In genomic region chr14:28870983-28871382, GRCm38 (mm10) we compare ENCODE assay signal across 29 mouse cellular contexts.
DNase-seq lines count a peak whose midpoint lies in the region; ATAC-seq lines count a peak whose summit lies in the region.
"Had no signal": no experiment of that assay in that cellular context is flagged by ENCODE, and none has a peak within 500 bp of the region (broad histone marks: within the 10 kb centered on the region; RNA-seq: fewer than 3 reads in every experiment).

No protein-coding gene starts in this region.

- no peak overlapping the region for H3K4me3 ChIP-seq in neural tube, embryonic 15.5 days (replicated peaks)
- no peak overlapping the region for H3K4me3 ChIP-seq in hindbrain, embryonic 11.5 days (ENCODE audit: low read depth, low read length)
- H3K4me3 ChIP-seq in hindbrain, embryonic 16.5 days (ENCODE audit: low read length), result no peak overlapping the region
- H3K4me3 ChIP-seq: forebrain, embryonic 13.5 days; heart, embryonic 10.5 days; heart, embryonic 15.5 days; limb, embryonic 13.5 days; megakaryocyte, embryonic 14.5 days had no signal

- H3K9ac ChIP-seq in neural tube, embryonic 15.5 days (replicated peaks), result no peak overlapping the region
- H3K9ac ChIP-seq in hindbrain, embryonic 11.5 days (ENCODE audit: low read depth, low read length), result no peak overlapping the region
- H3K9ac ChIP-seq in hindbrain, embryonic 16.5 days (ENCODE audit: low read depth, low read length), result no peak overlapping the region
- H3K9ac ChIP-seq: forebrain, embryonic 13.5 days; heart, embryonic 15.5 days; limb, embryonic 13.5 days had no signal

- no peaks in the 10 kb centered on the region for H3K4me1 ChIP-seq in neural tube, embryonic 15.5 days
- no peaks in the 10 kb centered on the region; the same call in 1 of the 2 replicates for H3K4me1 ChIP-seq in hindbrain, embryonic 11.5 days (replicated peaks; ENCODE audit: control insufficient read depth, insufficient read depth, low read length)
- H3K4me1 ChIP-seq in hindbrain, embryonic 16.5 days (ENCODE audit: control insufficient read depth, insufficient read depth, low read depth, low read length), result no peaks in the 10 kb centered on the region
- H3K4me1 ChIP-seq: forebrain, embryonic 13.5 days; heart, embryonic 10.5 days; heart, embryonic 15.5 days; limb, embryonic 13.5 days; megakaryocyte, embryonic 14.5 days had no signal

- ATAC-seq in neural tube, embryonic 15.5 days (ENCODE audit: low FRiP score), result no peak
- peak; percentile 96 for ATAC-seq in hindbrain, embryonic 11.5 days (ENCODE audit: low FRiP score)
- peak; percentile 76; the same call in 1 of the 2 replicates for ATAC-seq in hindbrain, embryonic 16.5 days
- ATAC-seq: CD4-positive, CD25-positive, alpha-beta regulatory T cell, adult 4 months; forebrain, embryonic 13.5 days; inflammation-experienced regulatory T-cells, adult 6 months had no signal

- H3K27ac ChIP-seq in neural tube, embryonic 15.5 days (replicated peaks), result no peak overlapping the region
- no peak overlapping the region for H3K27ac ChIP-seq in hindbrain, embryonic 11.5 days (ENCODE audit: low read depth, low read length)
- no peak overlapping the region for H3K27ac ChIP-seq in hindbrain, embryonic 16.5 days (ENCODE audit: low read depth, low read length)
- H3K27ac ChIP-seq: forebrain, embryonic 13.5 days; heart, embryonic 10.5 days; heart, embryonic 15.5 days; limb, embryonic 13.5 days had no signal

- no peak overlapping the region for H3K4me2 ChIP-seq in neural tube, embryonic 15.5 days
- H3K4me2 ChIP-seq in hindbrain, embryonic 11.5 days (replicated peaks; ENCODE audit: low read depth, low read length), result no peak overlapping the region
- H3K4me2 ChIP-seq in hindbrain, embryonic 16.5 days (ENCODE audit: low read length), result no peak overlapping the region
- H3K4me2 ChIP-seq: forebrain, embryonic 13.5 days; heart, embryonic 15.5 days; limb, embryonic 13.5 days; liver, embryonic 11.5 days had no signal

- peak; percentile 34 for DNase-seq in neural tube, embryonic 10.5 days (ENCODE audit: extremely low spot score, low spot score)
- DNase-seq in hindbrain, embryonic 11.5 days (ENCODE audit: low spot score), result peak; percentile 68
- no peak for DNase-seq in lung, adult 18-20 months
- no peak for DNase-seq in adrenal gland, adult 18-20 months (ENCODE audit: low spot score in 2 of 2)
- no peak for DNase-seq in layer of hippocampus, postnatal 14 days (ENCODE audit: low spot score in 2 of 2)
- DNase-seq: adrenal gland, postnatal 36 days; cerebellum, adult 8-10 months; cerebellum, postnatal 25 days; gastrocnemius, postnatal 14 days; heart, postnatal 36 days; kidney, adult 11 months; kidney, postnatal 14 days; layer of hippocampus, adult 9-11 months; lung, postnatal 36 days; midbrain, embryonic 14.5 days; retina, postnatal 1 day; right cerebral cortex, postnatal 4 days; thymus, adult 2 months; thymus, postnatal 36 days had no signal

- WGBS in neural tube, embryonic 15.5 days, result 20% methylated on average over 6 of the region's 6 CpGs
- WGBS in hindbrain, embryonic 11.5 days, result 50% methylated on average over 6 of the region's 6 CpGs
- WGBS in hindbrain, embryonic 16.5 days, result 50% methylated on average over 6 of the region's 6 CpGs

- H3K27me3 ChIP-seq in neural tube, embryonic 15.5 days (replicated peaks), result no peaks in the 10 kb centered on the region
- no peaks in the 10 kb centered on the region for H3K27me3 ChIP-seq in hindbrain, embryonic 11.5 days (ENCODE audit: control insufficient read depth, insufficient read depth, low read length)
- H3K27me3 ChIP-seq in hindbrain, embryonic 16.5 days (replicated peaks; ENCODE audit: control insufficient read depth, insufficient read depth, low read length), result no peaks in the 10 kb centered on the region
- H3K27me3 ChIP-seq: forebrain, embryonic 13.5 days; heart, embryonic 15.5 days; limb, embryonic 13.5 days; megakaryocyte, embryonic 14.5 days had no signal

- no peaks in the 10 kb centered on the region for H3K9me3 ChIP-seq in neural tube, embryonic 15.5 days (replicated peaks)
- H3K9me3 ChIP-seq in hindbrain, embryonic 11.5 days (ENCODE audit: control insufficient read depth, low read length), result no peaks in the 10 kb centered on the region
- H3K9me3 ChIP-seq in hindbrain, embryonic 16.5 days (ENCODE audit: control insufficient read depth, low read length), result no peaks in the 10 kb centered on the region
- H3K9me3 ChIP-seq: forebrain, embryonic 13.5 days; heart, embryonic 10.5 days; heart, embryonic 15.5 days; limb, embryonic 13.5 days had no signal

- no peaks in the 10 kb centered on the region for H3K36me3 ChIP-seq in neural tube, embryonic 15.5 days
- H3K36me3 ChIP-seq in hindbrain, embryonic 11.5 days (ENCODE audit: control insufficient read depth, insufficient read depth, low read length), result no peaks in the 10 kb centered on the region
- H3K36me3 ChIP-seq in hindbrain, embryonic 16.5 days (ENCODE audit: control insufficient read depth, insufficient read depth, low read length), result no peaks in the 10 kb centered on the region
- H3K36me3 ChIP-seq: heart, embryonic 10.5 days; heart, embryonic 15.5 days; limb, embryonic 13.5 days had no signal

Comparison
In these comparisons a context has a peak if more than half of its experiments do, and no peak if none do; other contexts are left out.
1. DNase-seq: peak in neural tube, embryonic 10.5 days (single experiment) and hindbrain, embryonic 11.5 days (single experiment); none in lung, adult 18-20 months (0 of 2), adrenal gland, adult 18-20 months (0 of 2) and layer of hippocampus, postnatal 14 days (0 of 2).